Mouse (Mus musculus) MEL (cell line): ENCODE measurements around the gene Vpreb1.

Source experiments
- CTCF ChIP-seq, 3 experiments: IDR thresholded peaks in 2 of 3; conservative IDR thresholded peaks in 1 of 3; 2 replicates each; pipeline ENCODE4 v1.5.1; 2011 to 2012; ENCODE audit warnings: low read length in 3 of 3, low read depth in 2 of 3, mild to moderate bottlenecking in 2 of 3, improper control_type of control experiment in 1 of 3, inconsistent platforms in 1 of 3, mixed read lengths in 1 of 3, moderate library complexity in 1 of 3; ENCODE audit not compliant: control insufficient read depth in 1 of 3, insufficient read depth in 1 of 3, poor library complexity in 1 of 3, severe bottlenecking in 1 of 3
- EP300 ChIP-seq, 2 experiments: IDR thresholded peaks; 2 replicates each; pipeline ENCODE4 v1.6.1; 2011; ENCODE audit warnings: improper control_type of control experiment in 2 of 2, low read length in 2 of 2, low read depth in 1 of 2, mild to moderate bottlenecking in 1 of 2
- GABPA ChIP-seq: IDR thresholded peaks from 2 replicates; pipeline ENCODE4 v1.6.1; 2012; ENCODE audit warnings: low read depth, mild to moderate bottlenecking, inconsistent platforms, low read length, improper control_type of control experiment, moderate library complexity
- HCFC1 ChIP-seq: IDR thresholded peaks from 2 replicates; pipeline ENCODE4 v1.6.1; 2012; ENCODE audit warnings: low read depth, mild to moderate bottlenecking, inconsistent platforms, low read length, improper control_type of control experiment, moderate library complexity
- JUND ChIP-seq: IDR thresholded peaks from 2 replicates; pipeline ENCODE4 v1.6.1; 2011; ENCODE audit warnings: low read depth, mild to moderate bottlenecking, improper control_type of control experiment, low read length
- POLR2A ChIP-seq, 2 experiments: IDR thresholded peaks; 2 replicates each; pipeline ENCODE4 v1.6.1; 2011 to 2012; ENCODE audit warnings: low read length in 2 of 2, mild to moderate bottlenecking in 2 of 2, control low read depth in 1 of 2, improper control_type of control experiment in 1 of 2, low read depth in 1 of 2, moderate library complexity in 1 of 2; ENCODE audit not compliant: control insufficient read depth in 1 of 2, insufficient read depth in 1 of 2, poor library complexity in 1 of 2
- RCOR1 ChIP-seq: IDR thresholded peaks from 2 replicates; pipeline ENCODE4 v1.6.1; 2012; ENCODE audit warnings: low read depth, mild to moderate bottlenecking, inconsistent platforms, low read length, improper control_type of control experiment
- USF2 ChIP-seq, 2 experiments: IDR thresholded peaks; 2 replicates each; pipeline ENCODE4 v1.6.1; 2011 to 2012; ENCODE audit warnings: improper control_type of control experiment in 2 of 2, low read length in 2 of 2, borderline replicate concordance in 1 of 2, inconsistent platforms in 1 of 2, low read depth in 1 of 2, mild to moderate bottlenecking in 1 of 2; ENCODE audit not compliant: insufficient read depth in 1 of 2

DNA sequence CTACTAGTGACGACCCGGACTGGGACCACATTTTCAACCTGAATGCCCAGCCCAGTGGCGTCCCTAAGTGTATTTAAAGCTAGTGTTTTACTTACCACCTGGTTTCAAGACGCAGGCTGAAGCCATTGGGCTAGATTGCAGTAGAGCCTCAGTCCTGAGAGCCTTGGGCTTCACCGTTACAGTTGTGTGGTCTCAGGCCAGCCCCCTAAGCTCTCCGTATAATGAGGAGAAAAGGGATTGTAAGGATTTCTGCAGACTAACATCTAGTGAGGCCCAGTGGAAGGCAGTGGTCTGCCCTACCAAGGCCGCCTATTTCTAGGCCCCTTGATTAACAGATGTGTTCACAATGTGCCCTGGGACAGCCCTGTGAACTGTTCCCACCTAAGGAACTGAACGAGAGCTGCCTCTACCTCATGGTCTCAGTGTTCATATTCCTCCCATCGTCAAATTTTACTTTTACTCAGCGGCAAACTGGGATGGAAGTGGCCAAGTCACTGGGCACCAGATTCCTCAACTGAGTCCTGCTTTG is 26.5 kb upstream of the Vpreb1 start:
- TF ChIP-seq USF2 (IDR thresholded peaks at IDR 0.05; ENCODE audit: borderline replicate concordance in 1 of 2, insufficient read depth in 1 of 2, low read depth in 1 of 2, low read length in 2 of 2) (no peak), GABPA (no peak), POLR2A (IDR thresholded peaks at IDR 0.05; ENCODE audit: control insufficient read depth in 1 of 2, insufficient read depth in 1 of 2, low read depth in 1 of 2, low read length in 2 of 2, poor library complexity in 1 of 2) (no peak), RCOR1 (no peak), HCFC1 (no peak), CTCF (IDR thresholded peaks at IDR 0.05 in 2 of 3, conservative IDR thresholded peaks at IDR 0.05 in 1 of 3; ENCODE audit: control insufficient read depth in 1 of 3, insufficient read depth in 1 of 3, low read depth in 2 of 3, low read length in 3 of 3, poor library complexity in 1 of 3, severe bottlenecking in 1 of 3) (no peak), EP300 (IDR thresholded peaks at IDR 0.05; ENCODE audit: low read depth in 1 of 2, low read length in 2 of 2) (no peak), JUND (no peak)
